Mouse (Mus musculus): ENCODE results near the gene Cel.

GRCm38 (mm10) chr2:28518231-28518630 is 45.0 kb downstream of the Cel start:
- TF ChIP-seq MAFK (IDR thresholded peaks at IDR 0.05; ENCODE audit: insufficient replicate concordance, low read length) (no peak), MAX (IDR thresholded peaks at IDR 0.05; ENCODE audit: low read length) (no peak), E2F4 (IDR thresholded peaks at IDR 0.05; ENCODE audit: insufficient replicate concordance, low read depth, low read length) (no peak)

All from CH12.LX (cell line).